10 mouse cellular contexts compared by ENCODE assay signal in genomic region chr6:137487443-137487842, GRCm38 (mm10).
DNase-seq lines count a peak whose midpoint lies in the region; ATAC-seq and TF ChIP-seq lines count a peak whose summit lies in the region.
"Had no signal": no experiment of that assay in that cellular context is flagged by ENCODE, and none has a peak within 500 bp of the region (broad histone marks: within the 10 kb centered on the region; RNA-seq: fewer than 3 reads in every experiment).

No protein-coding gene starts in this region.

- H3K9ac ChIP-seq in intestine, embryonic 15.5 days, result no peak overlapping the region
- no peak overlapping the region for H3K9ac ChIP-seq in intestine, postnatal 0 days (ENCODE audit: low read depth, low read length)

- 0 out of 2 replicates have a peak, but pooled peaks cover 2% of the 10 kb centered on the region for H3K36me3 ChIP-seq in intestine, embryonic 15.5 days
- H3K36me3 ChIP-seq in intestine, postnatal 0 days (ENCODE audit: control insufficient read depth, insufficient read depth), result peaks cover 63% of the 10 kb centered on the region

- TF ChIP-seq CTCF in intestine, postnatal 0 days (IDR thresholded peaks at IDR 0.05; ENCODE audit: low read depth), result no peak

- H3K4me3 ChIP-seq in intestine, embryonic 15.5 days (replicated peaks), result no peak overlapping the region
- no peak overlapping the region for H3K4me3 ChIP-seq in intestine, postnatal 0 days (ENCODE audit: low read depth, low read length)

- 33% methylated on average over 6 of the region's 6 CpGs for WGBS in intestine, embryonic 15.5 days
- WGBS in intestine, postnatal 0 days, result 47% methylated on average over 6 of the region's 6 CpGs

- DNase-seq in embryo, embryonic 10 days (ENCODE audit: low spot score), result peak; percentile 81
- DNase-seq in heart, postnatal 25 days (ENCODE audit: low spot score), result peak; percentile 43
- DNase-seq in lung, postnatal 10 days, result peak; percentile 71
- no peak for DNase-seq in frontal cortex, adult 2 months (ENCODE audit: extremely low spot score in 1 of 2, low spot score in 1 of 2)
- DNase-seq: cerebellum, postnatal 36 days; layer of hippocampus, adult 9-11 months had no signal

- H3K4me1 ChIP-seq in intestine, embryonic 15.5 days (replicated peaks), result no peaks in the 10 kb centered on the region
- no peaks in the 10 kb centered on the region for H3K4me1 ChIP-seq in intestine, postnatal 0 days (replicated peaks; ENCODE audit: control insufficient read depth, insufficient read depth, low read length)

- intact Hi-C loops in heart, postnatal 25 days (cut with DNase I), result no loop called here

- peak; percentile 60 for ATAC-seq in intestine, embryonic 15.5 days
- no peak for ATAC-seq in intestine, postnatal 0 days
- ATAC-seq in monocyte, adult 5-6 weeks (replicated peaks; ENCODE audit: insufficient number of reproducible peaks, low FRiP score, low TSS enrichment, poor library complexity, severe bottlenecking), result no peak
- no peak for ATAC-seq in megakaryocyte progenitor cell, adult 5-6 weeks (replicated peaks; ENCODE audit: poor library complexity)

- no peaks in the 10 kb centered on the region for H3K9me3 ChIP-seq in intestine, embryonic 15.5 days
- H3K9me3 ChIP-seq in intestine, postnatal 0 days (ENCODE audit: control insufficient read depth), result no peaks in the 10 kb centered on the region

- no peak overlapping the region for H3K27ac ChIP-seq in intestine, embryonic 15.5 days
- H3K27ac ChIP-seq in intestine, postnatal 0 days (ENCODE audit: low read depth, low read length), result no peak overlapping the region

- H3K27me3 ChIP-seq in intestine, embryonic 15.5 days (replicated peaks), result no peaks in the 10 kb centered on the region
- no peaks in the 10 kb centered on the region for H3K27me3 ChIP-seq in intestine, postnatal 0 days (replicated peaks; ENCODE audit: control insufficient read depth, insufficient read depth, low read length)

- H3K4me2 ChIP-seq in intestine, embryonic 15.5 days (replicated peaks), result no peak overlapping the region
- H3K4me2 ChIP-seq in intestine, postnatal 0 days (replicated peaks; ENCODE audit: low read depth), result no peak overlapping the region

Comparison
In these comparisons a context has a peak if more than half of its experiments do, and no peak if none do; other contexts are left out.
1. DNase-seq: peak in embryo, embryonic 10 days (single experiment), heart, postnatal 25 days (single experiment) and lung, postnatal 10 days (single experiment); none in frontal cortex, adult 2 months (0 of 2).